Mouse (Mus musculus): ENCODE measurements around the gene Gosr1. TPM values are rescaled to one million over a fixed set of nuclear protein-coding genes. Genes with fewer than 3 reads are reported as not detected.

The Gosr1 gene
- total and polyA plus RNA-seq, 2 experiments from 2014 or later: 15.3 to 16.8 TPM

GRCm38 (mm10) chr11:76734560-76734959 lies 28.8 kb downstream of the Gosr1 start:
- TF ChIP-seq EP300 (IDR thresholded peaks at IDR 0.05; ENCODE audit: low read depth): no peak
- DNase-seq (ENCODE audit: low spot score) (no peak), ATAC-seq (ENCODE audit: insufficient read depth, low read depth) (no peak)
- no peak overlapping the region for H3K9ac ChIP-seq (replicated peaks; ENCODE audit: low read depth, low read length)
- H3K4me2 ChIP-seq (ENCODE audit: low read depth, low read length): no peak overlapping the region
- H3K4me3 ChIP-seq (ENCODE audit: low read depth, low read length): no peak overlapping the region
- H3K27me3 ChIP-seq (ENCODE audit: control insufficient read depth, insufficient read depth, low read length): no peaks in the 10 kb centered on the region
- peak overlapping the region; percentile 41; the same call in 1 of the 2 replicates for H3K27ac ChIP-seq (ENCODE audit: low read depth)
- H3K4me1 ChIP-seq (ENCODE audit: control insufficient read depth, insufficient read depth): 0 out of 2 replicates have a peak, but pooled peaks cover 3% of the 10 kb centered on the region
- peaks cover 54% of the 10 kb centered on the region for H3K36me3 ChIP-seq (replicated peaks; ENCODE audit: control insufficient read depth, insufficient read depth, low read length)
- no peaks in the 10 kb centered on the region for H3K9me3 ChIP-seq (replicated peaks; ENCODE audit: control insufficient read depth, low read length)
- 77% methylated on average over 3 of the region's 3 CpGs for WGBS

- 0 out of 2 replicates have a peak, but pooled peaks cover 3% of the 10 kb centered on the region for H3K4me1 ChIP-seq (ENCODE audit: control insufficient read depth, insufficient read depth)
- H3K9ac ChIP-seq (replicated peaks; ENCODE audit: low read depth, low read length): no peak overlapping the region
- TF ChIP-seq EP300 (IDR thresholded peaks at IDR 0.05; ENCODE audit: low read depth) (no peak), CTCF (IDR thresholded peaks at IDR 0.05; ENCODE audit: low read depth) (no peak)
- H3K27ac ChIP-seq (ENCODE audit: low read depth): 0 out of 2 replicates have a peak overlapping the region, but pooled peaks have one; percentile 16
- no peak overlapping the region for H3K4me2 ChIP-seq (ENCODE audit: low read depth, low read length)
- H3K36me3 ChIP-seq (replicated peaks; ENCODE audit: control insufficient read depth, insufficient read depth, low read length): peaks cover 71% of the 10 kb centered on the region
- 74% methylated on average over 3 of the region's 3 CpGs for WGBS
- H3K4me3 ChIP-seq (ENCODE audit: low read depth, low read length): no peak overlapping the region
- ATAC-seq (ENCODE audit: insufficient read depth, low read depth) (no peak), DNase-seq (ENCODE audit: low spot score) (no peak)
- H3K27me3 ChIP-seq (ENCODE audit: control insufficient read depth, insufficient read depth, low read length): no peaks in the 10 kb centered on the region
- no peaks in the 10 kb centered on the region for H3K9me3 ChIP-seq (replicated peaks; ENCODE audit: control insufficient read depth, low read length)
Observed at GRCm38 (mm10) chr11:76730650-76731049, 32.7 kb downstream of the Gosr1 start.

- Histone ChIP-seq H3K4me3 (ENCODE audit: low read depth, low read length) (no peak overlapping the region), H3K9ac (replicated peaks; ENCODE audit: low read depth, low read length) (no peak overlapping the region), H3K4me2 (ENCODE audit: low read depth, low read length) (no peak overlapping the region), H3K36me3 (replicated peaks; ENCODE audit: control insufficient read depth, insufficient read depth, low read length) (peaks cover 47% of the 10 kb centered on the region), H3K27ac (ENCODE audit: low read depth) (no peak overlapping the region), H3K27me3 (ENCODE audit: control insufficient read depth, insufficient read depth, low read length) (no peaks in the 10 kb centered on the region), H3K9me3 (replicated peaks; ENCODE audit: control insufficient read depth, low read length) (no peaks in the 10 kb centered on the region), H3K4me1 (ENCODE audit: control insufficient read depth, insufficient read depth) (no peaks in the 10 kb centered on the region)
- 91% methylated on average over 11 of the region's 11 CpGs for WGBS
- no peak for TF ChIP-seq EP300 (IDR thresholded peaks at IDR 0.05; ENCODE audit: low read depth)
- no peak for TF ChIP-seq CTCF (IDR thresholded peaks at IDR 0.05; ENCODE audit: low read depth)
- ATAC-seq (ENCODE audit: insufficient read depth, low read depth) (no peak), DNase-seq (ENCODE audit: low spot score) (no peak)
Observed at GRCm38 (mm10) chr11:76728093-76728492, 35.3 kb downstream of the Gosr1 start.

GRCm38 (mm10) chr11:76723911-76724310 lies 39.5 kb downstream of the Gosr1 start:
- Histone ChIP-seq H3K4me3 (ENCODE audit: low read depth, low read length) (no peak overlapping the region), H3K36me3 (replicated peaks; ENCODE audit: control insufficient read depth, insufficient read depth, low read length) (peaks cover 19% of the 10 kb centered on the region), H3K27me3 (ENCODE audit: control insufficient read depth, insufficient read depth, low read length) (no peaks in the 10 kb centered on the region), H3K4me1 (ENCODE audit: control insufficient read depth, insufficient read depth) (no peaks in the 10 kb centered on the region), H3K27ac (ENCODE audit: low read depth) (no peak overlapping the region), H3K9me3 (replicated peaks; ENCODE audit: control insufficient read depth, low read length) (no peaks in the 10 kb centered on the region), H3K4me2 (ENCODE audit: low read depth, low read length) (no peak overlapping the region), H3K9ac (replicated peaks; ENCODE audit: low read depth, low read length) (no peak overlapping the region)
- WGBS: 79% methylated on average over 8 of the region's 8 CpGs
- ATAC-seq (ENCODE audit: insufficient read depth, low read depth): no peak
- TF ChIP-seq CTCF (IDR thresholded peaks at IDR 0.05; ENCODE audit: low read depth) (no peak), EP300 (IDR thresholded peaks at IDR 0.05; ENCODE audit: low read depth) (no peak)
- DNase-seq (ENCODE audit: low spot score): no peak

- ATAC-seq (ENCODE audit: insufficient read depth, low read depth): no peak
- H3K27ac ChIP-seq (ENCODE audit: low read depth): no peak overlapping the region
- no peak overlapping the region for H3K9ac ChIP-seq (replicated peaks; ENCODE audit: low read depth, low read length)
- no peaks in the 10 kb centered on the region for H3K9me3 ChIP-seq (replicated peaks; ENCODE audit: control insufficient read depth, low read length)
- H3K36me3 ChIP-seq (replicated peaks; ENCODE audit: control insufficient read depth, insufficient read depth, low read length): no peaks in the 10 kb centered on the region
- TF ChIP-seq EP300 (IDR thresholded peaks at IDR 0.05; ENCODE audit: low read depth) (no peak), CTCF (IDR thresholded peaks at IDR 0.05; ENCODE audit: low read depth) (no peak)
- no peaks in the 10 kb centered on the region for H3K4me1 ChIP-seq (ENCODE audit: control insufficient read depth, insufficient read depth)
- WGBS: 66% methylated on average over 4 of the region's 4 CpGs
- DNase-seq (ENCODE audit: low spot score): no peak
- no peak overlapping the region for H3K4me2 ChIP-seq (ENCODE audit: low read depth, low read length)
- no peaks in the 10 kb centered on the region for H3K27me3 ChIP-seq (ENCODE audit: control insufficient read depth, insufficient read depth, low read length)
- no peak overlapping the region for H3K4me3 ChIP-seq (ENCODE audit: low read depth, low read length)
Observed at GRCm38 (mm10) chr11:76717000-76717399, 46.4 kb downstream of the Gosr1 start.
